Comparison of ENCODE assay signal across 8 mouse cellular contexts in genomic region chr14:8309621-8310141, GRCm38 (mm10). TPM values are rescaled to one million over a fixed set of nuclear protein-coding genes. Genes with fewer than 3 reads are reported as not detected.
DNase-seq lines count a peak whose midpoint lies in the region; TF ChIP-seq lines count a peak whose summit lies in the region.

No protein-coding gene starts in this region.

- TF ChIP-seq POLR2A in cerebellum, adult 2 months (IDR thresholded peaks at IDR 0.05; ENCODE audit: borderline replicate concordance, insufficient read depth, low read length) = no peak
- no peak for TF ChIP-seq POLR2A in olfactory bulb, adult 2 months (IDR thresholded peaks at IDR 0.05; ENCODE audit: insufficient read depth, low read depth, low read length)

- DNase-seq in cerebellum, adult 2 months = peak in 1 of 2 experiments; percentile 48
- DNase-seq in cerebellum, adult 9-11 months = no peak
- peak; percentile 7 for DNase-seq in ovary, postnatal 36 days (ENCODE audit: low spot score)
- DNase-seq in ovary, postnatal 14 days (ENCODE audit: low spot score) = no peak
- DNase-seq in left cerebral cortex, adult 2 months (ENCODE audit: extremely low spot score in 1 of 2, low spot score in 2 of 2) = peak in 1 of 2 experiments; percentile 39
- no peak for DNase-seq in retina, postnatal 1 day
- DNase-seq in urinary bladder, adult 2 months (ENCODE audit: low spot score) = no peak

- intact Hi-C loops in left cerebral cortex, adult 2 months (cut with DNase I) = no loop called here

- peaks cover 9% of the 10 kb centered on the region for H3K4me1 ChIP-seq in cerebellum, adult 2 months (ENCODE audit: control insufficient read depth, insufficient read depth, low read length)
- H3K4me1 ChIP-seq in olfactory bulb, adult 2 months (ENCODE audit: control insufficient read depth, insufficient read depth, low read length) = peaks cover 2% of the 10 kb centered on the region; the same call in 1 of the 2 replicates

- peak overlapping the region; percentile 35 for H3K4me3 ChIP-seq in cerebellum, adult 2 months (replicated peaks; ENCODE audit: insufficient read depth, low read depth, low read length)
- peak overlapping the region; percentile 43 for H3K4me3 ChIP-seq in left cerebral cortex, adult 2 months
- peak overlapping the region; percentile 42 for H3K4me3 ChIP-seq in olfactory bulb, adult 2 months (ENCODE audit: insufficient read depth, low read depth, low read length)

- TF ChIP-seq CTCF in cerebellum, adult 2 months (IDR thresholded peaks at IDR 0.05; ENCODE audit: borderline replicate concordance, insufficient read depth, low read depth, low read length) = no peak
- no peak for TF ChIP-seq CTCF in left cerebral cortex, adult 2 months (IDR thresholded peaks at IDR 0.05)
- no peak for TF ChIP-seq CTCF in olfactory bulb, adult 2 months (IDR thresholded peaks at IDR 0.05; ENCODE audit: insufficient read depth, low read depth, low read length)

- no peaks in the 10 kb centered on the region for H3K27me3 ChIP-seq in cerebellum, adult 2 months (ENCODE audit: control insufficient read depth, insufficient read depth, low read length)

- WGBS in cerebellum, adult 2 months = 39% methylated on average over 9 of the region's 9 CpGs
- WGBS in olfactory bulb, adult 2 months = 36% methylated on average over 9 of the region's 9 CpGs

- H3K27ac ChIP-seq in cerebellum, adult 2 months (ENCODE audit: insufficient read depth, low read length) = peak overlapping the region; percentile 79
- peak overlapping the region; percentile 81 for H3K27ac ChIP-seq in left cerebral cortex, adult 2 months
- H3K27ac ChIP-seq in olfactory bulb, adult 2 months (ENCODE audit: insufficient read depth, low read depth, low read length) = peak overlapping the region; percentile 59

RNA-seq across cellular contexts. Expression of gene Fam107a, which starts 8.1 kb away (rescaled TPM):
- 351 and 468 TPM in 2 replicates for polyA plus RNA-seq in cerebellum, adult 2 months (2012; rRNA removed)
- total RNA-seq in left cerebral cortex, adult 2 months (2021) = 100 to 1,000 TPM; 321 to 343 TPM
- polyA plus RNA-seq in olfactory bulb, adult 2 months (2012; ENCODE audit: insufficient read depth, insufficient read length, low replicate concordance, missing spikeins) = 155 TPM in 1 of 2 replicates, not detected in the other
- 1.5 and 1.8 TPM in 2 replicates for polyA plus RNA-seq in urinary bladder, adult 2 months (2012; rRNA removed)

RNA-seq across cellular contexts. Expression of gene Acox2, which starts 50.5 kb away (rescaled TPM):
- polyA plus RNA-seq in cerebellum, adult 2 months (2012; rRNA removed) = 0.41 and 0.55 TPM in 2 replicates
- under 1 TPM in 1 of 2 experiments, not detected in 1; 0.36 TPM for total RNA-seq in left cerebral cortex, adult 2 months (2021)
- not detected in 2 replicates for polyA plus RNA-seq in olfactory bulb, adult 2 months (2012; ENCODE audit: insufficient read depth, insufficient read length, low replicate concordance, missing spikeins)
- 0.14 and 0.15 TPM in 2 replicates for polyA plus RNA-seq in urinary bladder, adult 2 months (2012; rRNA removed)
